Mouse (Mus musculus) adrenal gland, adult 18-20 months (tissue): ENCODE data around the gene Cul9. TPM values are rescaled to one million over a fixed set of nuclear protein-coding genes. Genes with fewer than 3 reads are reported as not detected.
"Not testable (repeated sequence)": the region's sequence is repeated elsewhere in the genome, so short reads cannot be mapped to it uniquely, and the experiment has no call there.

Source experiments
- DNase-seq, 2 experiments: peaks; one replicate each; pipeline ENCODE4 v3.0.0; 2021 to 2022; ENCODE audit warnings: low spot score in 2 of 2
- long read RNA-seq, 2 experiments: library from polyadenylated mRNA; stranded (forward); transcript quantifications; one replicate each; pipeline ENCODE4 v2.0.0; 2021
- total RNA-seq, 2 experiments: library from RNA; stranded (reverse); gene quantifications; 1 replicate in 1 of 2; 2 replicates in 1 of 2; pipeline ENCODE4 v1.2.3; 2021

Cul9 gene
- 10 to 100 TPM; 24.8 to 30.1 TPM for total RNA-seq
- long read RNA-seq, experiment 1, full-length matches to known transcripts = 1 of 18 reads
- long read RNA-seq, experiment 1, partial matches to known transcripts = 12 of 18 reads
- long read RNA-seq, experiment 1, other reads (novel, unspliced or antisense) = 5 of 18 reads
- long read RNA-seq, experiment 2, partial matches to known transcripts = 27 of 29 reads
- long read RNA-seq, experiment 2, other reads (novel, unspliced or antisense) = 2 of 29 reads

- peak; percentile 75 to 77 for DNase-seq
Measured at GRCm38 (mm10) chr17:46545813-46546564, at the start of gene Cul9. Gene Cul9, minus strand, starts transcription at chr17:46546388.

GRCm38 (mm10) chr17:46595336-46595735 lies 49.1 kb upstream of the Cul9 start:
- no peak for DNase-seq

GRCm38 (mm10) chr17:46594606-46595005 lies 48.4 kb upstream of the Cul9 start:
- no peak for DNase-seq

GRCm38 (mm10) chr17:46593124-46593523 lies 46.9 kb upstream of the Cul9 start:
- no peak for DNase-seq

GRCm38 (mm10) chr17:46591406-46591805 lies 45.2 kb upstream of the Cul9 start:
- DNase-seq = no peak

- no peak for DNase-seq
Measured at GRCm38 (mm10) chr17:46590439-46590838, 44.3 kb upstream of the Cul9 start.

GRCm38 (mm10) chr17:46589635-46590314 lies 43.6 kb upstream of the Cul9 start:
- no peak for DNase-seq

GRCm38 (mm10) chr17:46588913-46589312 lies 42.7 kb upstream of the Cul9 start:
- DNase-seq = no peak

GRCm38 (mm10) chr17:46588173-46588572 lies 42.0 kb upstream of the Cul9 start:
- no peak for DNase-seq

- no peak for DNase-seq
Measured at GRCm38 (mm10) chr17:46586327-46586726, 40.1 kb upstream of the Cul9 start.

GRCm38 (mm10) chr17:46578650-46579049 lies 32.5 kb upstream of the Cul9 start:
- no peak for DNase-seq

- DNase-seq = no peak
Measured at GRCm38 (mm10) chr17:46576070-46576469, 29.9 kb upstream of the Cul9 start.

- no peak for DNase-seq
Measured at GRCm38 (mm10) chr17:46574535-46574934, 28.3 kb upstream of the Cul9 start.

GRCm38 (mm10) chr17:46571005-46571404 lies 24.8 kb upstream of the Cul9 start:
- DNase-seq = no peak

- DNase-seq = no peak
Measured at GRCm38 (mm10) chr17:46559146-46559545, 13.0 kb upstream of the Cul9 start.

GRCm38 (mm10) chr17:46558151-46558550 lies 12.0 kb upstream of the Cul9 start:
- DNase-seq = no peak

- not testable (repeated sequence) for DNase-seq
Measured at GRCm38 (mm10) chr17:46557321-46557720, 11.1 kb upstream of the Cul9 start.

- DNase-seq = peak in 1 of 2 experiments; percentile 42
Measured at GRCm38 (mm10) chr17:46556584-46556945, 10.4 kb upstream of the Cul9 start.

GRCm38 (mm10) chr17:46555673-46556583 lies 9.7 kb upstream of the Cul9 start, which contains the start of gene Srf:
Gene Srf, minus strand, starts transcription at chr17:46556175.
- peak; percentile 87 to 88 for DNase-seq

GRCm38 (mm10) chr17:46554977-46555672 lies 8.9 kb upstream of the Cul9 start:
- DNase-seq = peak; percentile 36 to 54
